Comparison of ENCODE assay signal across 13 mouse cellular contexts in genomic region chr16:85162779-85163178, GRCm38 (mm10).
"Had no signal": no experiment of that assay in that cellular context is flagged by ENCODE, and none has a peak within 500 bp of the region (broad histone marks: within the 10 kb centered on the region; RNA-seq: fewer than 3 reads in every experiment).

No protein-coding gene starts in this region.

- H3K27ac ChIP-seq: intestine, embryonic 15.5 days; limb, embryonic 12.5 days; liver, embryonic 13.5 days; macrophage; midbrain, embryonic 13.5 days; stomach, postnatal 0 days had no signal

- H3K36me3 ChIP-seq: intestine, embryonic 15.5 days; liver, embryonic 13.5 days had no signal

- H3K4me3 ChIP-seq: intestine, embryonic 15.5 days; limb, embryonic 12.5 days; liver, embryonic 13.5 days; midbrain, embryonic 13.5 days had no signal

- H3K4me1 ChIP-seq: liver, embryonic 13.5 days had no signal

- H3K27me3 ChIP-seq: intestine, embryonic 15.5 days; limb, embryonic 12.5 days; liver, embryonic 13.5 days; midbrain, embryonic 13.5 days had no signal

- DNase-seq: kidney, adult 18-20 months; layer of hippocampus, adult 9-11 months; liver; liver, embryonic 13.5 days; liver, postnatal 0 days; right cerebral cortex, adult 18-20 months; right cerebral cortex, postnatal 25 days; thymus, postnatal 14 days had no signal

- ATAC-seq: intestine, embryonic 15.5 days; liver, postnatal 0 days; midbrain, embryonic 13.5 days had no signal
